Comparison of ENCODE assay signal across 8 mouse cellular contexts in genomic region chr2:170153421-170154271, GRCm38 (mm10). TPM values are rescaled to one million over a fixed set of nuclear protein-coding genes. Genes with fewer than 3 reads are reported as not detected.
DNase-seq lines count a peak whose midpoint lies in the region; ATAC-seq and TF ChIP-seq lines count a peak whose summit lies in the region.

No protein-coding gene starts in this region.

- no peak for TF ChIP-seq EP300 in heart, postnatal 0 days (IDR thresholded peaks at IDR 0.05; ENCODE audit: low read depth)

- H3K9ac ChIP-seq in heart, postnatal 0 days (replicated peaks; ENCODE audit: low read depth, low read length): peak overlapping the region; percentile 61
- H3K9ac ChIP-seq in stomach, embryonic 14.5 days (replicated peaks; ENCODE audit: low read depth, low read length): peak overlapping the region; percentile 33; the same call in 1 of the 2 replicates

- no peaks in the 10 kb centered on the region for H3K27me3 ChIP-seq in heart, postnatal 0 days (ENCODE audit: control insufficient read depth, insufficient read depth, low read length)
- no peaks in the 10 kb centered on the region for H3K27me3 ChIP-seq in stomach, embryonic 14.5 days (ENCODE audit: control insufficient read depth, insufficient read depth, low read length)

- TF ChIP-seq CTCF in heart, postnatal 0 days (IDR thresholded peaks at IDR 0.05; ENCODE audit: low read depth): no peak

- DNase-seq in 3134 (ENCODE audit: extremely low read depth, insufficient read length, low spot score) (peak; percentile 80), NIH3T3 (ENCODE audit: low read depth) (peak; percentile 62)
- DNase-seq in heart, postnatal 0 days (ENCODE audit: low spot score): peak; percentile 65
- DNase-seq in kidney, postnatal 25 days: peak; percentile 58 to 74
- DNase-seq in layer of hippocampus, adult 9-10 months (ENCODE audit: low spot score): no peak

- H3K4me3 ChIP-seq in heart, postnatal 0 days (ENCODE audit: low read depth, low read length): peak overlapping the region; percentile 51
- H3K4me3 ChIP-seq in stomach, embryonic 14.5 days (ENCODE audit: low read depth, low read length): peak overlapping the region; percentile 28

- H3K4me2 ChIP-seq in heart, postnatal 0 days (ENCODE audit: low read depth, low read length): peak overlapping the region; percentile 73
- H3K4me2 ChIP-seq in stomach, embryonic 14.5 days (replicated peaks; ENCODE audit: low read depth, low read length): peak overlapping the region; percentile 59

- peaks cover 11% of the 10 kb centered on the region for H3K4me1 ChIP-seq in heart, postnatal 0 days (ENCODE audit: control insufficient read depth, insufficient read depth)
- H3K4me1 ChIP-seq in stomach, embryonic 14.5 days (ENCODE audit: control insufficient read depth, insufficient read depth, low read length): peaks cover 9% of the 10 kb centered on the region

- WGBS in heart, postnatal 0 days: 2% methylated on average over 37 of the region's 37 CpGs
- WGBS in stomach, embryonic 14.5 days: 4% methylated on average over 37 of the region's 37 CpGs

- H3K9me3 ChIP-seq in heart, postnatal 0 days (replicated peaks; ENCODE audit: control insufficient read depth, low read length): no peaks in the 10 kb centered on the region
- H3K9me3 ChIP-seq in stomach, embryonic 14.5 days (ENCODE audit: control insufficient read depth, low read depth, low read length): no peaks in the 10 kb centered on the region

- H3K27ac ChIP-seq in heart, postnatal 0 days (ENCODE audit: low read depth): peak overlapping the region; percentile 87
- H3K27ac ChIP-seq in stomach, embryonic 14.5 days (ENCODE audit: low read length): no peak overlapping the region

- ATAC-seq in erythroblast, adult 5-6 weeks (replicated peaks; ENCODE audit: low FRiP score, poor library complexity, severe bottlenecking): peak; percentile 30
- ATAC-seq in heart, postnatal 0 days (ENCODE audit: insufficient read depth, low read depth): no peak
- peak; percentile 35 for ATAC-seq in megakaryocyte-erythroid progenitor cell, adult 5-6 weeks (replicated peaks; ENCODE audit: low FRiP score, low TSS enrichment, poor library complexity, severe bottlenecking)
- ATAC-seq in stomach, embryonic 14.5 days (ENCODE audit: insufficient number of reproducible peaks, insufficient read depth, low FRiP score, low read depth): no peak

- no peaks in the 10 kb centered on the region for H3K36me3 ChIP-seq in heart, postnatal 0 days (replicated peaks; ENCODE audit: control insufficient read depth, insufficient read depth, low read length)
- H3K36me3 ChIP-seq in stomach, embryonic 14.5 days (ENCODE audit: control insufficient read depth, insufficient read depth, low read length): no peaks in the 10 kb centered on the region

RNA-seq across cellular contexts. Expression of gene Zfp217, which starts 5.7 kb away (rescaled TPM):
- total RNA-seq in erythroblast, adult 5-6 weeks (2015; ENCODE audit: low replicate concordance): 75.7 and 92.6 TPM in 2 replicates
- total RNA-seq in erythroblast, adult 5-6 weeks (2017; ENCODE audit: low replicate concordance): 169 and 180 TPM in 2 replicates
- total RNA-seq in heart, postnatal 0 days (2014; rRNA removed; ENCODE audit: low replicate concordance): 9.8 and 10.1 TPM in 2 replicates
- polyA plus RNA-seq in heart, postnatal 0 days (2015; fragmentation: Nextera tagmentation; extraction: Ambion mirVana): 1.9 and 2.1 TPM in 2 replicates
- 26.3 and 61.7 TPM in 2 replicates for total RNA-seq in megakaryocyte-erythroid progenitor cell, adult 5-6 weeks (2014; fragmentation: Nextera tagmentation)
- total RNA-seq in megakaryocyte-erythroid progenitor cell, adult 5-6 weeks (2017): 16.2 and 30.3 TPM in 2 replicates
- polyA plus RNA-seq in stomach, embryonic 14.5 days (2014; fragmentation: Nextera tagmentation; extraction: Ambion mirVana): 4.1 and 4.5 TPM in 2 replicates

Comparison
In these comparisons a context has a peak if more than half of its experiments do, and no peak if none do; other contexts are left out.
1. ATAC-seq: peak in erythroblast, adult 5-6 weeks (single experiment) and megakaryocyte-erythroid progenitor cell, adult 5-6 weeks (single experiment); none in heart, postnatal 0 days (single experiment) and stomach, embryonic 14.5 days (single experiment).